Mouse (Mus musculus): Measurements from ENCODE around the gene Arhgef28.

GRCm38 (mm10) chr13:97988796-97989195 is 217.4 kb downstream of the Arhgef28 start:
- TF ChIP-seq CTCF (IDR thresholded peaks at IDR 0.05; ENCODE audit: low read depth, low read length) (no peak), POLR2A (IDR thresholded peaks at IDR 0.05; ENCODE audit: insufficient read depth, low read length) (no peak), EP300 (IDR thresholded peaks at IDR 0.05; ENCODE audit: insufficient read depth, low read depth, low read length) (no peak)
